Mouse (Mus musculus) stomach, postnatal 0 days (tissue): ENCODE data around the gene Hydin.

Experiments
- CTCF ChIP-seq: IDR thresholded peaks from 2 replicates; pipeline ENCODE4 v1.5.1; 2016; ENCODE audit warnings: antibody characterized with exemption, low read depth, mild to moderate bottlenecking, moderate library complexity
- EP300 ChIP-seq: optimal IDR thresholded peaks from 2 replicates; pipeline ENCODE3; 2016; ENCODE audit warnings: antibody characterized with exemption

DNA sequence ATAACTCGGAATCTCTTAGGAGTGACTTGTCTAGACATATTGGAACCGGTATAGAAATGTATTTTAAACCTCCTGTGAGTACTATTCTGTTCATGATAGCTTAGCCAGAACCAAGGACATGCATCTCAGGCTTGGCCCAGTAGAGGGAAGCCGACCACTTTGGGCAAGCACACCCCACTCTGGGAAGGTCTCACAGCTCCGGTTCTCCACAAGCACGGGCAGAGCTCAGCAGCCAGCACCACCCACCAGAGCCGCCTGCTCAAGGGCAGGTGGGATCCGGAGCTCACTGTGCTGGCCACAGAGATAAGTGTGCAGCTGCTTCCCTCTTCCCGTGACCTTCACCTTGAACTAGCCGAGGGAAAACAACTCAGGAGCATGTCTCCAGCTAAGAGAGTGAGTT lies 384.1 kb downstream of the Hydin start:
- TF ChIP-seq CTCF (peak; percentile 43), EP300 (no peak)
